Mouse (Mus musculus): Measurements from ENCODE around the gene Zfp87.

GRCm38 (mm10) chr13:67495631-67496030 lies 30.3 kb downstream of the Zfp87 start:
- TF ChIP-seq CTCF (IDR thresholded peaks at IDR 0.05; ENCODE audit: low read depth): no peak
- TF ChIP-seq EP300 (IDR thresholded peaks at IDR 0.05; ENCODE audit: low read depth): no peak

Data from liver, embryonic 14.5 days (tissue).